Mouse (Mus musculus) liver, postnatal 0 days (tissue): ENCODE data around the gene Tmem72.

Source experiments
- CTCF ChIP-seq: sonication (generic); IDR thresholded peaks from 2 replicates; pipeline ENCODE4 v1.5.1; 2016; ENCODE audit warnings: antibody characterized with exemption, low read depth
- EP300 ChIP-seq: IDR thresholded peaks from 2 replicates; pipeline ENCODE4 v1.6.1; 2016; ENCODE audit warnings: antibody characterized with exemption, low read depth, mild to moderate bottlenecking

- TF ChIP-seq CTCF (no peak), EP300 (no peak)
Observed at GRCm38 (mm10) chr6:116714576-116714975, 2.1 kb downstream of the Tmem72 start.
